Mouse (Mus musculus) testis, adult 2 months (tissue): ENCODE measurements around the gene Olfr201.

Experiments used
- CTCF ChIP-seq: fragments of 200-500 bp; IDR thresholded peaks from 2 replicates; pipeline ENCODE4 v1.5.1; 2012; ENCODE audit warnings: low read depth, mild to moderate bottlenecking, inconsistent platforms, low read length, moderate library complexity; ENCODE audit not compliant: control insufficient read depth, insufficient read depth, insufficient replicate concordance
- POLR2A ChIP-seq: fragments of 200-500 bp; IDR thresholded peaks from 2 replicates; pipeline ENCODE4 v1.6.1; 2012; ENCODE audit warnings: low read depth, mild to moderate bottlenecking, inconsistent platforms, low read length, moderate library complexity; ENCODE audit not compliant: control insufficient read depth

GRCm38 (mm10) chr16:59298581-59298980 is 26.1 kb upstream of the Olfr201 start, which contains the start of gene Olfr203:
- no peak for TF ChIP-seq CTCF
- TF ChIP-seq POLR2A, result no peak
